In genomic region chr16:89960186-89960878, GRCm38 (mm10) we compare ENCODE assay signal across 8 mouse cellular contexts.
A peak's percentile ranks its signal among the peaks of the same experiment; 100 is the strongest.
DNase-seq lines count a peak whose midpoint lies in the region; ATAC-seq lines count a peak whose summit lies in the region.

No protein-coding gene starts in this region.

- H3K27ac ChIP-seq in forebrain, embryonic 10.5 days = peak overlapping the region; percentile 78
- H3K27ac ChIP-seq in heart, embryonic 13.5 days (replicated peaks) = peak overlapping the region; percentile 48
- no peak overlapping the region for H3K27ac ChIP-seq in liver, embryonic 13.5 days
- no peak overlapping the region for H3K27ac ChIP-seq in neural tube, embryonic 11.5 days (ENCODE audit: low read depth, low read length)

- peak overlapping the region; percentile 56 for H3K4me3 ChIP-seq in forebrain, embryonic 10.5 days
- peak overlapping the region; percentile 60 for H3K4me3 ChIP-seq in heart, embryonic 13.5 days
- peak overlapping the region; percentile 46 for H3K4me3 ChIP-seq in liver, embryonic 13.5 days (replicated peaks)
- peak overlapping the region; percentile 35 for H3K4me3 ChIP-seq in neural tube, embryonic 11.5 days (ENCODE audit: low read depth, low read length)

- H3K4me1 ChIP-seq in forebrain, embryonic 10.5 days = peaks cover 52% of the 10 kb centered on the region
- peaks cover 20% of the 10 kb centered on the region for H3K4me1 ChIP-seq in heart, embryonic 13.5 days
- H3K4me1 ChIP-seq in liver, embryonic 13.5 days (replicated peaks) = peaks cover 8% of the 10 kb centered on the region
- peaks cover 4% of the 10 kb centered on the region; the same call in 1 of the 2 replicates for H3K4me1 ChIP-seq in neural tube, embryonic 11.5 days (ENCODE audit: control insufficient read depth, insufficient read depth, low read length)

- peaks cover 11% of the 10 kb centered on the region for H3K36me3 ChIP-seq in forebrain, embryonic 10.5 days (replicated peaks)
- no peaks in the 10 kb centered on the region for H3K36me3 ChIP-seq in heart, embryonic 13.5 days
- no peaks in the 10 kb centered on the region for H3K36me3 ChIP-seq in liver, embryonic 13.5 days
- H3K36me3 ChIP-seq in neural tube, embryonic 11.5 days (ENCODE audit: control insufficient read depth, insufficient read depth, low read length) = no peaks in the 10 kb centered on the region

- DNase-seq in adrenal gland, postnatal 36 days = peak; percentile 46 to 59
- peak; percentile 44 for DNase-seq in forebrain, embryonic 10.5 days (ENCODE audit: extremely low spot score, low spot score)
- peak; percentile 77 for DNase-seq in kidney, postnatal 10 days
- DNase-seq in liver, embryonic 13.5 days = no peak
- peak; percentile 42 for DNase-seq in neural tube, embryonic 11.5 days (ENCODE audit: low spot score)
- peak; percentile 44 for DNase-seq in urinary bladder, adult 2 months (ENCODE audit: low spot score)

- peaks cover 7% of the 10 kb centered on the region; the same call in 1 of the 2 replicates for H3K9me3 ChIP-seq in forebrain, embryonic 10.5 days
- H3K9me3 ChIP-seq in heart, embryonic 13.5 days = no peaks in the 10 kb centered on the region
- H3K9me3 ChIP-seq in liver, embryonic 13.5 days (replicated peaks) = 0 out of 2 replicates have a peak, but pooled peaks cover 5% of the 10 kb centered on the region
- H3K9me3 ChIP-seq in neural tube, embryonic 11.5 days (ENCODE audit: control insufficient read depth, low read length) = no peaks in the 10 kb centered on the region; the same call in 1 of the 2 replicates

- peak overlapping the region; percentile 81 for H3K9ac ChIP-seq in heart, embryonic 13.5 days
- H3K9ac ChIP-seq in liver, embryonic 13.5 days = 0 out of 2 replicates have a peak overlapping the region, but pooled peaks have one; percentile 29
- peak overlapping the region; percentile 55 for H3K9ac ChIP-seq in neural tube, embryonic 11.5 days (ENCODE audit: low read length)

- ATAC-seq in CD4-positive, CD25-positive, alpha-beta regulatory T cell, adult 4 months = peak; percentile 32
- no peak for ATAC-seq in heart, embryonic 13.5 days (ENCODE audit: extremely low read depth, insufficient number of reproducible peaks, low FRiP score, low TSS enrichment)
- ATAC-seq in liver, embryonic 13.5 days (ENCODE audit: low read depth) = no peak
- peak; percentile 59 for ATAC-seq in neural tube, embryonic 11.5 days (ENCODE audit: insufficient read depth, low FRiP score, low TSS enrichment)

- under 1% methylated on average over 28 of the region's 33 CpGs for WGBS in forebrain, embryonic 10.5 days
- under 1% methylated on average over 27 of the region's 33 CpGs for WGBS in heart, embryonic 13.5 days
- WGBS in liver, embryonic 13.5 days (ENCODE audit: insufficient replicate concordance) = 1% methylated on average over 33 of the region's 33 CpGs
- WGBS in neural tube, embryonic 11.5 days = 0% methylated on average over 31 of the region's 33 CpGs

- peak overlapping the region; percentile 97 for H3K4me2 ChIP-seq in heart, embryonic 13.5 days
- H3K4me2 ChIP-seq in liver, embryonic 13.5 days = peak overlapping the region; percentile 61
- H3K4me2 ChIP-seq in neural tube, embryonic 11.5 days (ENCODE audit: low read depth) = peak overlapping the region; percentile 77

- H3K27me3 ChIP-seq in forebrain, embryonic 10.5 days (ENCODE audit: poor library complexity, severe bottlenecking) = peaks cover 10% of the 10 kb centered on the region; the same call in 1 of the 2 replicates
- peaks cover 12% of the 10 kb centered on the region; the same call in 1 of the 2 replicates for H3K27me3 ChIP-seq in heart, embryonic 13.5 days (replicated peaks)
- H3K27me3 ChIP-seq in liver, embryonic 13.5 days = peaks cover 41% of the 10 kb centered on the region
- no peaks in the 10 kb centered on the region for H3K27me3 ChIP-seq in neural tube, embryonic 11.5 days (ENCODE audit: control insufficient read depth, insufficient read depth, low read length)

Comparison
In these comparisons a context has a peak if more than half of its experiments do, and no peak if none do; other contexts are left out.
1. ATAC-seq: peak in CD4-positive, CD25-positive, alpha-beta regulatory T cell, adult 4 months (single experiment) and neural tube, embryonic 11.5 days (single experiment); none in heart, embryonic 13.5 days (single experiment) and liver, embryonic 13.5 days (single experiment).
2. H3K27ac ChIP-seq: peak in forebrain, embryonic 10.5 days (single experiment) and heart, embryonic 13.5 days (single experiment); none in liver, embryonic 13.5 days (single experiment) and neural tube, embryonic 11.5 days (single experiment).
3. H3K9ac ChIP-seq: peak in every context shown above with its lines; median percentile 81 in heart, embryonic 13.5 days; 55 in neural tube, embryonic 11.5 days; 29 in liver, embryonic 13.5 days.
4. Peak in every context shown above with its lines, with median percentiles within 50 percentile points of each other: H3K4me3 ChIP-seq and H3K4me2 ChIP-seq.